Mouse (Mus musculus): ENCODE data around the gene Cacna2d2.

GRCm38 (mm10) chr9:107486507-107487225 is 87.3 kb downstream of the Cacna2d2 start:
- TF ChIP-seq CTCF (conservative IDR thresholded peaks at IDR 0.05; ENCODE audit: low read length) (no peak), NANOG (IDR thresholded peaks at IDR 0.05; ENCODE audit: borderline replicate concordance, low read length) (no peak), POU5F1 (IDR thresholded peaks at IDR 0.05; ENCODE audit: borderline replicate concordance, low read length) (no peak)
